Mouse (Mus musculus) CH12F3 (cell line): ENCODE data around the gene Srxn1.
"Not testable (repeated sequence)": the region's sequence is repeated elsewhere in the genome, so short reads cannot be mapped to it uniquely, and the experiment has no call there.

Source experiments
- in situ Hi-C: fragments of 300-500 bp; cut with MboI; formaldehyde crosslinking; loops from 2 replicates; pipeline ENCODE4 v1.14.3; 2020; ENCODE audit warnings: low sequenced_read_pairs

The Srxn1 gene

DNA sequence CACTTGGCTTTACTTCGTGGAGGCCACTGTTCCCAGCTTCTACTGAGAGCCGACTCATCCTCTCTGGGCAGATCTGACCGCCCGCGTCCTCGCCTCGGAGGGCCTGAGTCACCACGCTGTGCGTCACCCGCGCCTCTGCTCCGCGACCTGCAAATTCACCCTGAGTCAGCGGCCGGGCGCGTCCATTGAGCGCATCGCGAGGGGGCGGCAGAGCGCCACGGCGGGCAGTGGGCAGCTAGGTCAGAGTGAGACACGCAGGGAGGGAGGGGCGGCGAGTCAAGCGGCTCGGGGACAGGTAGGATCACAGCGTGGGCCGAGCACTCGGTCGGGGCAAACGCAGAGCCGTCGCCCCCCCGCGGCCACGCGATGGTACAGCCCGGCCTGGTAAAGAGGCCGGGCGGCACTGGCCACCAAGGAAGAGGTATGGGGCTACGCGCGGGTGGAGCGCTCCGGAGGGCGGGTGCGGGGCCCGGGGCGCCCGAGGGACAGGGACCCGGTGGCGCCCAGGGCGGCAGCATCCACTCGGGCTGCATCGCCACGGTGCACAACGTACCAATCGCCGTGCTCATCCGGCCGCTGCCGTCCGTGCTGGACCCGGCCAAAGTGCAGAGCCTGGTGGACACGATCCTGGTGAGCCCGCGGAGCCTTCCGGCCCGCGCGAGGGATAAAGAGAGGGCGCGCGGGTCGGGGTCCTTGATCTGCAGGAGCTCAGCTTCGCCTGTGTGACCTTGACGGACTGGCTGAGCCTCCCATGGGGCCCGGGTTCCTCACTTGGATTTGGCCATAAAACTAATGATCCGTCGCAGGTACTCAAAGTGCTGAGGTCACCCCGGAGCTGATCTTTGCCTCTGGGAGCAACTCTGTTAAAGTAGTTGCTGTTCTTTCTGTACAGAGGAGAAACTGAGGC lies at the start of gene Srxn1:
Srxn1 (plus strand) TSS at position 199 of the 907 bp plus-strand sequence.
- in situ Hi-C loops: loop anchor here (25.0 kb wide), 1 partner anchor 282 kb away; the partner anchor contains the start of genes Nrsn2 and Sox12

DNA sequence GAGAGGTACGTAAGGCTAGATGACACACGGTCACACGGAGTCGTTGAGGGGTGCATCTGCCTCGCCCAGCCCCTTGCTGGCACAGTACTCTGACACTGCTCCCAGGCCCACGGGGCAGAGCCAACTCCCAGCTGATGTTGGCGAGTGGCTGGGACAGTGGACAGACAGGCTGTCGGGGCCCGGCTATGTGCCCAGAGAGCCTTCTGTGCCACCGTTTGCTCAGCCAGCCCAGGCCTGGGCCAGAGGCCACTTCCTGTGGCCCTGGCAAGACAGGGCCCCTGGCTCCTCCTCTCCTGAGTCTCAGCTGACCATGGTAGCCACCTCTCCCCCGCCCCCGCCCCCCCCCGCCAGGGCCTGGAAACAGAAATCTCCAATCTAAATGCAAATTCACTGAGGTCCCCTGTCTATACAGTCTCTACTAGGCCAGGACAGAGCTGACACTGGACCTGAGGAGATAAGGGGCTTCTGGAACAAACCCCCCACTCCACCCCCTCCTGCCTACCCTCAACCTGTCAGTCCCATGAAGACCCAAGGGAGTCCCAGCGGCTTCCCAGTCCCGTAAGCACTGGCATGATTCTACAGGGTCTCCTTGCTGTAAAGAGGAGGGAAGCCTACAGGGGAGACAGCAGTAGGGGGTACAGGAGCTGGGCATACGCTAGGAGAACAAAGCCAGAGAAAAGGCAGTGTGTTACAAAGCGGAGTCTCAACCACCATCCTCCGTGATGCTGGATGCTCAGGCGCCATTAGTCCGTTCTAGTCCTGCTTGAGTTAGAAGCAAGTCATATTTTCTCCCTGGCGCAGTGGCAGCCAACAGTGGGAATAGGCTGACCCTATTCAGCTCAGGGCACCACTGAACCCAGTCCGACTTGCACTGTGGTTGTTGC lies 48.7 kb upstream of the Srxn1 start:
- in situ Hi-C loops: no loop called here

DNA sequence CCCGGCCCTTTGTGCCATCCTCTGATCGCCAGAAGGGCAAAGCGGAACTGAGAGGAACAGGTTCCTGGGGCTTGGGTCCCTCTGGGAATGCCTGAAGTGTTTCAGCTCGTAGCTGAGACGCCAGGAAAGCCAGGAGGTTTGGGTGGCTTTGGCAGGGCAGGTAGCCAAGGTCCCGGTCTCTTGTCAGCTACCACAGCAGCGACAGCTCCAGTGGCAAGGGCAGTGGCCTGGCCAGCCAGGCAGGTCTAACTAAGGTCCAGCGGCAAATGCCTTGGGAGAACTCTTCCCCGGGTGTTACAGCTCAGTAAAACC lies 48.1 kb upstream of the Srxn1 start:
- in situ Hi-C loops: no loop called here

DNA sequence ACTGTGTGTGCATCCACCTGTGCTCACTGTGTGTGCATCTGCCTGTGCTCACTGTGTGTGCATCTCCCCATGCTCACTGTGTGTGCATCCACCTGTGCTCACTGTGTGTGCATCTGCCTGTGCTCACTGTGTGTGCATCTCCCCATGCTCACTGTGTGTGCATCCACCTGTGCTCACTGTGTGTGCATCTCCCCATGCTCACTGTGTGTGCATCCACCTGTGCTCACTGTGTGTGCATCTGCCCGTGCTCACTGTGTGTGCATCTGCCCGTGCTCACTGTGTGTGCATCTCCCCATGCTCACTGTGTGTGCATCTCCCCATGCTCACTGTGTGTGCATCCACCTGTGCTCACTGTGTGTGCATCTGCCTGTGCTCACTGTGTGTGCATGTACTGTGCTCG lies 42.5 kb upstream of the Srxn1 start:
- in situ Hi-C loops: not testable (repeated sequence)

DNA sequence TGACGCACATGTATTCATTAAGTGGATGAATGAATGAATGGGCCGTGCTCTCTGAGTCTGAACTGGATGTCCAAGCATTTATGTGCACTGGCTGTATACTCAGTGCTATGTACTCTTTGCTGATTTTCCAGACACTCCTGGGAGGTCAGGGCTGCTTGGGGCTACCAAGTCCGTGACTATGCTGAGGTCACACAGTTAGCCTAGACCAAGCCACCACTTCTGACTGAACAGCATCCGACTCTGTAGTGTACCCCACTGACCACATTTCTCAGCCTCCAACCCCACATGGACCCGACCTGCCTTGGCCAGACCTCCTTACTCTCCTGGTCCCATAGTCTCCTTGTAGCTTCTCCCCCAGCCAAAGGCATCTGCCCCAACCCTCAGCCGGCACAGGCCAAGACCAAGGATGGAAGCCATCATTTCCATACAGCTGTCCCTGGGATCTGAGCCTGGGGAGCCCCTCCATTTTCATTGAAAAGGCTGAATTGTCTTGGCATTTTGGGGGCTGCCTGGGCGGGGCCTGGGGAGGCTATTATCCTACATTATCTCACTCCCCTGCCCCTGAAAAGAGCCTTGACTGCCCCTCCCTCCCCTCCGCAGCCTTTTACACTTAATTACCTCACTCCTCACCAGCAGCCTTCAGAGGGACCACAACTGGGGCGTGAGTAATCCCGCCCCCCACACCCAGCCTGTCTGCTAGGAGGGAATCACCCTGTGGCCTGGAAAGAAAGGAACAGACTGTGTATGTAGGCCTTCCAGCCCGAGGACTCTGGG lies 36.5 kb upstream of the Srxn1 start:
- in situ Hi-C loops: no loop called here

DNA sequence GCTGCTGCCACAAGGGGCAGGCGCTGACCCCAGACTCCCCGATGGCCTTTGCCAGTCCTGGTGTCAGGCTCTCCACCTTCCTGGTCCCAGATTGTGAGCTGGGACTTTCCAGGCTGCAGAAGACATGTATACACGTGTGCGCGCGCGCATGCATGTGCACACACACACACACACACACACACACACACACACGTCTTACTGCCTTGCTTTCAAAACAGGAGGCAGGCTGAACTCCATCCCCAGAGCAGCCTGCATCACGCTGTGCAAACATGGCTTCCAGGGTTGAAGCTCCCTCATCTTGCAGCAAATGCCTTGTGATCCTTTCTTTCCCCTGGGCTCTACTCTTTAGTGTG lies 35.9 kb upstream of the Srxn1 start:
- in situ Hi-C loops: no loop called here

DNA sequence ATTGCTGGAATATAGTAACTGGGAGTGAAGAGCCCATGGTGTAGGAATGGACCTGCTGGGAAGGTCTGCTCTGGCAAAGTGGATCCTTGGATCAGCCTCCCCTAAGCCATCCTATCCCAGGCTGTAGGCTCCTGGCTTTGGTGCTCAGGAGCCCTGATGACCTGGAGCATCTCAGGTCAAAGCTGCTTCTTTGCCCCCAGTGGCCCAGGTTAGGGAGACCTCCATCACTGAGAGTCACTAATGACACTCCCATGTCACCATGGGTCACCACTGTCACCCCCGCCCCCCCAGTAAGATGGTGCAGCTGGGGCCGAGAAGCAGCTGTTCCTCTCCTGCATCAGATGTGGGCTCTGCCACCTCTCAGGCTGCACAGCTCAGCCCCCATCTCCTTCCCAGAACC lies 35.4 kb upstream of the Srxn1 start:
- in situ Hi-C loops: no loop called here

DNA sequence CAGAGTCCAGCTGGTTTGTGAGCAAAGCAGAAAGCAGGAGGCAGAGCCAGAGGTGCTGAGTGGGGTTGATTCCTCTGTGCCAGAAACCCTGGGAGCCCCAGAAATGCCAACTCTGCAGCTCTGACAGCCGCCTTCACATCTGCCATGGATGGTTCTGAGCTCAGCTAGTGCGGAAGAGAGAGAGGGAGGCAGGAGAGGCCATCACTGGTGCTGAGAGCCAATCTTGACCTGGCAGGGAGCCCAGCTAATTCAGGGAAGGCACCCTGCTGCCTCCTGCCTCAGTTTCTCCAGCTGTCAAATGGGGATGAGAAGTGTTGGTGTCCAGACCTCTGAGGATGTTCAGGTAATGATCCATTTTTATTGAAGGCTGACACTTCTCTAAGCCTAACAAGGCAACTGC lies 30.8 kb upstream of the Srxn1 start:
- in situ Hi-C loops: no loop called here

DNA sequence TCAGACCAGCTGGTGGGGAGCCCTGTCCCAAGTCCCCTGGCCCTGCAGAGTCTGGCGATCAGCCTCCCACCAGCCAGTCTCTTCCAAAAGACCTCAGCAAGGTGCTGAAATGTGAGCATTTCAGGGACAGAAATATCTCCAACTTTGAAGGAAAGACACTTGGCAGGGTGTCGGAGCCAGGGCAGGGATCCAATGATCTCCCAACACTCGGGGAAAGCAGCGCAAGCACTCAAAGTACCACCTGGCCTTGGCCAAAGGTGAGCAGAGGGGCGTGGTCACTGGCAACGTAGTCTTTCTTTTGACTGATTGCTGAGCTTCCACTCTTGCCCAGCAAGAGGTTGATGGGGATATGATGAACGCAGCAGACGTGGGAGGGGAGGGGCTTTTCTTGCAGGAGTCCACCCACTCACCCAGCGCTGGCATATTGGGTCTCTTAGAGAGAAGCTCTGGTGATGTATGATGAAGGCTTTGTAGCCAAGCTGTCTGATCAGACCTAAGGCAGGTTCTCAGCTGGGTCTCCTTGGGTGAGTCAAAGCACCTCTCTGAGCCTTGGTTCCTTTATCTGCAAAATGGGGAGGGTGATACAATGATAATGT lies 29.9 kb upstream of the Srxn1 start:
- in situ Hi-C loops: loop anchor here (5.0 kb wide), 1 partner anchor 38 kb away; no protein-coding TSS in a partner anchor

DNA sequence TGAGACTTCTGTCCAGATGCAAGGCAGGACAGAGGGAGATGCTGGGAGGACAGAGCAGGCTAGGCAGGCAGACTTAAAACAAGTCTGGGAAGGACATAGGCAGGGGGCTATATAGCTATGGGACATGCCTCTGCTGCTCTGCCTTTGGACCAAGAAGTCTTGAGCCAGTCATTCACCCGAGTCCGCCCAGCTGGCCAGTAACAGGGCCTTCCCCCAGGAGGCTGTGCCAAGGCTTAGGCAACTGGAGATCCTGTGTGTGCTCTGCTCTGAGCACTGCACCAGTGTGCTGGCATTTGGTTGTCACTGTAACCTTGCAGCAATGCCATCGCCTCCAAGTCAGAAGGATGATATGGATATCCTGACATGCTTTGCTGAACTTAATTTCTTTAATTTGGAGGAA lies 28.0 kb upstream of the Srxn1 start:
- in situ Hi-C loops: loop anchor here (5.0 kb wide), 1 partner anchor 40 kb away; no protein-coding TSS in a partner anchor

DNA sequence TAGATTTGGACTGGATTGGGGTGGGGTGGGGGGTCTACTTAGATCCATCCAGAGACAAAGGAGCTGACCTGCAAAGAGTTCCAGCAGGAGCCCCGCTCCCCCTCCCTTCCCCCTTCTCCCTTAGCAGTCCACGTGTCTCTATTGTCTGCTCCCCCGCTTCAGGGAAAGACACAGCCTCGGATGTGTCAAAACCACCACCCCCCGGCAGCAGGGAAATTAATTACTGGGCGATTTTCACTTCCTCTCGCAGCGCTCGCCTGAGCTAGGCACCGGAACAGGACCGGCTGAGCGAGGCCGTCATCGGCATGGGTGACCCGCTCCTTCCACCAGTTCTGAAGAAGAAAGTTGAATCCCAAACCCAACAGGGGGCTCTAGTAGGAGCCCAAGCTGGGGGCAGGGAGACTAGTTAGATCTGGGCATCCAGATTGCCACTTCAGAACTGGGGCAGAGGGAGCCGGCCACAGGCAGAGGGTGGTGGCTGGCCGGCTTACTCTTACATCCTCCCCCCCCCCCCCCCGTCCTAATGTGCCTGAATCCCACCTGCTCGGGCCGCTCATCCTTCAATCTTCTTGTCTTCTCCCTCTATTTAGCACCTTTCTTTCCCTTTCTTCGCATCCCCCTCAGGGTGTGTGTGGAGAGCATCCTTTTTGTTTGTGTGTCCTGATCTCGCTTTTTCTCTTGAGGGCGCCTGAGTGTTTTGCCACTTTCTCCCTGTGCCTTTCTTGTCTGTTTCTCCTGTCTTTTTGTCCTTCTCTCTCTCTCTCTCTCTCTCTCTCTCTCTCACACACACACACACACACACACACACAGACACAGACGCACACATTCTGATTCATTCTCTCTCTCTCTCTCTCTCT lies 24.4 kb upstream of the Srxn1 start, which contains the start of gene Scrt2:
Scrt2 (plus strand) TSS at position 845 of the 857 bp plus-strand sequence.
- in situ Hi-C loops: no loop called here

DNA sequence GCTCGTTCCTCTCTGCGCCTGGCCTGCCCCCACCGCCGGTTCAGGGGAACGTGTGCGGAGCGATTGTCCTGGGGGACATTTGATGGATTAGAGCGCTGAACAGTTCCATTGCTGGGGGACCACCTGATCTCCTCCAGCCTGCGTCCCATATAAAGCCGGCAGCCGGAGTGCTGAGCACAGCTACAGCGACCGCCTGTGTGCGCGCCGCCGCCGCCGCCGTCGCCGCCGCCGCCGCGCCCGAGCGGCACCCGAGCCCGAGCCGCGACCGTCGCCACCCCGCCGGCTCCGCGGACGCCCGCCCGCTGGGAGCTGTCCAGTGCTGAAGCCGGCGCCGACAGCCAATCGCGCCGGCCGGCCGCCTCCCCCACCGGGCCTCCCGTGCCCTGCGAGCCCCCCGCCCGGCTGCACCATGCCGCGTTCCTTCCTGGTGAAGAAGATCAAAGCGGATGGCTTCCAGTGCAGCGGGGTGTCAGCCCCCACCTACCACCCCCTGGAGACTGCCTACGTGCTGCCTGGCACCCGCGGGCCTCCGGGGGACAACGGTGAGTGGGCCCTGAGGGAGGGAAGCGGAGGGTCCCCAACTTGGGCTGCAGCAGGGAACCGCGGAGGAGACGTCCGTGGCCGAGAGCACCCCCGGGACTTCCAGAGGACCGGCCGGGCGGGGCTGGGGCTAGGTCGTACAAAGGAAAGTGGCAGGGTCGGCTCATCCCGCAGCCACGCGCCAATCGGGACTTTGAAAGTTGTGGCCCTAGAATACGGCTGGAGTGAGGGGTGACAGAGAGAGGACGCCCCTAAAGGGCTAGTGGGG lies 23.5 kb upstream of the Srxn1 start:
- in situ Hi-C loops: no loop called here

DNA sequence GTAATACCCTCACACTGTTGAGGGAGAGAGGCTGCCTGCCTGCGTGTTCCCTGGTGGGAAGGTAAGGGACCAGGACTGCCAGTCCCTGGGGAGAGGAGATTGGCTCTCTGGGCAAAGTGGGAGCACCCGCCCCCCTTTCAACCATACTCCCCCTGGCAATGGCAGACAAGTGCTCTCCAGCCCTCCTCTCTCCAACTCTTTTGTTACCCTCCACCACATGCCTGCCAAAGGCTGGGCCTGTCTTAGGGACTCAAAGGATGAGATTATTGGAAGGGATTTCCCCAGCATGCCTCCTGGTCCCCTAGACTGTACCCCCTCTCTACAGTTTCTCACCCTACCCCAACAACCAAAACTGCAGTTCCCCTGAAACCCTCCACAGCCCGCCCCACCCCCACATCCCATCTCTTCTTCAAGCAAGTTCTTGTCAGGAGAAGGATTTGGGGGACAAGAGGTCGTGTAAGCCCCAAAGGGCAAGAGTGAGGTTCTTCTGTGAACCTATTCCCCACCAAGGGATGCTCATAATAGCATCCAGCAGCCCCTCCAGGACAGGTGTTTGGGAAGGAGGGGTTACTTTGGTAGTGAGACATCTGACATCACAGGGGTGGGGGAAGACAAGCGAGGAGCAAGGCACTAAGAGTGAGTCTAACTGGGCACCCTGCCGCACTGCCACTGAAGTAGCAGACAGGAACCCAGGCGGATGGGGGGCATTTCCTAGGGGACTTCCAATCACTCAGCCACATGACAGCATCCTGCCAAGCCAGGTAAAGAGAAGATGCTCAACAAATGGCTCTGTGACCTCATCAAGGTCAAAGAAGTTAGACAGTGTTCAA lies 22.6 kb upstream of the Srxn1 start:
- in situ Hi-C loops: no loop called here

DNA sequence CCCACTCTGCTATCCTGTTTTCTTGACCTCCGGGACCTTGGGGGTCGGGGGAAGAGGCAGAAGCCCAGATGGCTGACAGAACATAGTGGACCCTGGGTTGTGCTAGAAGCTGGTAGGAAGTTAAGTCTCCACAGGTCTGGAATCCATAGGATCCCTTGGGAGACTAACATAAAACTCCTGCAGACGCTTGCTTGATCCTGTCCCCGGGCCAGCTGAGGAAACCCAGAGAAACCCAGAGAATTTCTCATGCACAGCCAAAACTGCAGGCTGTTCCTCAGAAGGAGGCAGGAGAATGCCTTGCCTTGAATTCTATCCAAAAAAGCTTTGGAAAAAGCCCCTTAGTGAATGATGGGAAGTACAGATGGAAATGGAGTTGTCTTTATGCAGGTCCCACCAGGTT lies 21.9 kb upstream of the Srxn1 start:
- in situ Hi-C loops: no loop called here

DNA sequence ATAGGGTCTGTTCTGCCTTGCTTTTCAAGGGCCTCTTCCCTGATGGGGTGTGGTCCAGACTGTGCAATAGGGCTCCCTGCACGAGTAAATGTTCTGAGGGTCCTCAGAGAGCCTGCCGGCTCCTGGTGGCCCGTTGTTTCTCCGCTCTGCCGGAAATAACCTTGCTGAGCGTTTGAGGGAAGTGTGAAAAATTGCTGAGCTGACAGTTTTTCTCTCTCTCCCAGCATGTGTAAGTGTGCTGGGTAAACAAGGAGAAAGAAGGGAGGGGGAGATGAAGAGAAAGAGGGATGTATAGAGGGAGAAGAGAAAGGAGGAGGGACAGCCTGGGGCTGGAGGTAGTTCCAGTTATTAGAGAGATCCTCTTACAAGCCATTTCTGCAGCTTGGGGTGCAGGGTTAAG lies 21.0 kb upstream of the Srxn1 start:
- in situ Hi-C loops: no loop called here

DNA sequence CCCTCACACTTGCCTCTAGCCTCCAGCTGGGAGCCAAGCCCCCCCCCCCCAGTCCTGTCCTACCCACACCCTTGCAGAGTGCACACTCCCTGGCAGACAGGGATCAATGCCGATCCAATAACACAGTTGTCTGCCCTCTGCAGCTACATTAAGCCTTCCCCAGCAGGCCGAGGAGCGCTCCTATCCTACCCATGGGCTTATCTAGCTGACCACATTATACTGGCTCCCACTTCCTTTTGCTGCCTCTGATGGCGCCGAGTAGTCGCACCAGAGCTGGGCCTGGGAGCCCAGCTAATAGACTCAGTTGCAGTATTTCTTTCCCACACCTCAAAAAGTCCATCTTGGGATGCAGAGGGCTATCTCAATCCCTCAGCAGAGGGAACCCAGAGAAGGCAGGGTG lies 19.9 kb upstream of the Srxn1 start:
- in situ Hi-C loops: no loop called here

DNA sequence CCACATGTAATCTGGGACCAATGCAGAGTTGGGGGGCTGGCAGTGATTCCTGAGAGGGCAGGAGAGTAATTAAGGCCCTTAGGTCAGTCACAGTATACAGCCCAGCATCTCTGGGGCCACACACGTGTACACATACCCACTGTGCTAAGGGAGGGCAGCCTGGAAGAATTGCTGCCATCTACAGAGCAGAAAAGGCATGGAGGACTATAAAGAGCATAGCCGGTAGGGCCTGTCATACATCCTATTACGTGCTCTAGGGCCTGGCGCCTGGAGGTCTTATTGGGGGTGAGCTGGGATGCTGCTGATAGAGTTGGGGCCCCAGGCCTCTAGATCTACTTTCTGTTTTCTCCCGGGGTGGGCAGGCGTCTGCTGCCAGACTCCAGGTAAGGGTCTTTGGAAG lies 18.9 kb upstream of the Srxn1 start:
- in situ Hi-C loops: no loop called here

DNA sequence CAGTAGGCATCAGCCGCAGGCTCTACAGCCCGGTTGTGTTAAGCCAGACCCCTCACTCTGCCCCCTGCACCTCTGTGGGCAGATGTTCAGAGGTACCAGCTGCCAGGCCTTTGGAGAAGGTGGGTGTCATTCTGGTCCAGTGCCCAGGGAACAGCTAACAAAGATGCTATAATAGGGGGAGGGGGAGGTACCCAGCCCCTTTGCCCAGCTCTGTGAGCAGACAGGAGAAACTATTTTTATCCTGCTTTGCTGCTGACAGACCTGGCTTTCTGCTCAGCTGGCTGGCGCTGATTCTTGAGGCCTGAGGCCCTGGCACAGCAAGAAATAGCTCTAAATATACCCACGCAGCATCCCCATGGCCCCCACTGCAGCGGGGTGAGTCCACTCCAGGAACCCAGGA lies 18.2 kb upstream of the Srxn1 start:
- in situ Hi-C loops: no loop called here
